Mouse (Mus musculus) adrenal gland, adult 18-20 months (tissue): ENCODE data around the gene Nr5a1. TPM values are rescaled to one million over a fixed set of nuclear protein-coding genes. Genes with fewer than 3 reads are reported as not detected.

Experiments used
- DNase-seq, 2 experiments: peaks; one replicate each; pipeline ENCODE4 v3.0.0; 2021 to 2022; ENCODE audit warnings: low spot score in 2 of 2
- total RNA-seq, 2 experiments: library from RNA; stranded (reverse); gene quantifications; 1 replicate in 1 of 2; 2 replicates in 1 of 2; pipeline ENCODE4 v1.2.3; 2021

Nr5a1 gene
- total RNA-seq, 2 experiments from 2014 or later, result 563 to 1,005 TPM

DNA sequence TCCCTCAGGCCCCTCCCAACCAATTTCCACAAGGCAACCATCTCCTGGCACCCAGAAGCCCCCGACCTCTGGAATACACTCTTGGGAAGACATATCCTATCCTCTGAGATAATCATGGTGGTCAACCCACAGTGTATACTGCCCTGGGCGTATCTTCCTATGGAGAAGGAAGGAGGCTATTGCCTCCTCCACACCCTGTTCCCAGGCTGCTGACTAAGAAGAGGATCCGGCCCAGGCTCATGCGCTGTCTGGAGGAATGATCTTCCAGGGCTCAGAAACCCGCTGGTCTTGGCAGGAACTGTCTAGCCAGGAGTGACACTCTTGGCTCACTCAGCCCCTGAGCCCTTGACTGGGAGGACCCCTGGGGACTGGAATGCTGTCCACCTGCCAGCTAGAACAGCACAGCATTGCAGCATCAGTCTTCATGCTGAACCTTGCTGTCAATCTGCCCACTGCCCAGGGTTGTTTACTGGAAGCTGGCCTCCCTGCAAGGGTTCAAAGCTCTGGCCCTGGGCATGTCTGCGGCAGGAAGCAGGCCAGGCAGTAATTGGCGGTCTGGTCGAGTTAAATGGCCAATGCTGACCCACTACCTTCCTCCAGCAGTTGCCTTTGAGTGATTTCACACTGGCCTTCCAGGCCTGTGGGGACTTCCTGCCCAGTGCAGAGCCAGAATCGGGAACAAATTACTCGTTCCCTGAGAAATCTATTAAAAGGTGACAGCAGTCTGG is 61.6 kb downstream of the Nr5a1 start:
- DNase-seq, result no peak

DNA sequence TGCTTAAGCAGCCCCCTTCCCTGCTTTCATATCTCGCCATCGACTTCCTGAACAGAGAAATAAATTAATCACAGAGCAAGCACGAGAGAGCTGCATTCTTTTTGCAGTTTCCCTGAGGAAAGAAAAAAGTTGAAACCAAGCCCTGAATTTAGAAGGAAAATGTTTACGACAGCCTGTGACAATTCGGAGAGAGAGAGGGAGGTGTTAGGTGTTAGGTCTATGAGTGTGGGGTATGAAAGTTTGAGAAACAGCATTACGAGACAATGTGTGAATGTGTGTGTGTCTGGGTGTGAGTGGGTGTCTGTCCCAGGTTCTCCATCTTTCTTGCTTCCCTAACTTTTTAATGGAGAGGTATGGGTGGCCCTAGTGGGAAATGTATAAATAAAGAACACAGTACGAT is 62.2 kb downstream of the Nr5a1 start:
- DNase-seq, result no peak

DNA sequence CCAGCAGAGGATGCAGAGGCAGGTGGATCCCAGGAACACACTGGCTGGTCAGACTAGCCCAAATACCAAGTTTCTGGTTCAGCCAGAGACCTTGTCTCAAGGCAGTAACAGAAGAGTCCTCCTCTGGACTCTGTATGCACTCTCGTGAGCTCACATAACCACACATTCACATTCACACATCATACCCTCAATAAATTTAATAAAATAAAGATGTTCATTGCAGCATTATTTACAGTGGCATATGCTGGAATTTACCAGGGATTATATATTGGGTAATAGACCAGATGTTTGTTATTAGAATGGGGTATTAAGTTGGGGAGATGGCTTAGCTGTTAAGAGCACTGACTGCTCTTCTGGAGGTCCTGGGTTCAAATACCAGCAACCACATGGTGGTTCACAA is 64.0 kb downstream of the Nr5a1 start:
- no peak for DNase-seq

DNA sequence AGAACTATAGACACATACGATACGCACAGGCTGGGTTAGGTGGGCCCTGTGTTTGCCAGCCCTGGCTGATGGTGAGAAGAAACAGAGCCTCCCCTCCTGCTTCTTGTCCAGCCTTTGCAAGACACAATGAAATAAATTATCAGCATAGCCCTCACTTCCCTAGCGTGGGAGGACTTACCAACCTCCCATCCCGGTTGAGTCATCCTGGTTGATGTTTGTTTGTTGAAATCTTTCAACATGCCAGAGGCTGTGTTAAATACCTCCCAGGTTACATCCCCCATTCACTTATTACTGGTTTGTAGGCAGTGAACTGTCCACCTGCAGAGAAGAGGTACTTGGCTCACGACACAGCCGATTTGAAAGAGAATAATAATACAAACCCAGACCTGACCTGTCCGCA is 66.7 kb downstream of the Nr5a1 start:
- no peak for DNase-seq

DNA sequence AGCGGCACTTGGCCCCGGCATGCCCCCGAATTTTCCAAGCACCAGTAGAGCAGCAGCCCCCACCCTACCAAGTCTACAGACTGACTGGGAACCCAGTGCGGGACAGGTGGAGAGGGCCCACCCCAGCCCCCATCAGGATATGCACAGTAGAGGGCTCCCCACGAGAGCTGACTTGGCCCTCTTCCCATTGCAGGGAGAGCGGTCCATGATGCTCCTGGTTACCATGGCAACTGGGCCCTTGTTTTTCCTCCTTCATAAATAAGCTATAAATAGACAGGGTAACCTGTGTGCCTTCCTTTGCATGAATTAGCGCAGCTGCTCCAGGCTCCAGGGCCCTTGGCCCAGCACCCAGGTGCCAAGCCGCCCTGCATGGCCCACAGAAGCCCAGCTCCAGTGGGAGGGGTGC is 67.1 kb downstream of the Nr5a1 start:
- DNase-seq, result no peak

DNA sequence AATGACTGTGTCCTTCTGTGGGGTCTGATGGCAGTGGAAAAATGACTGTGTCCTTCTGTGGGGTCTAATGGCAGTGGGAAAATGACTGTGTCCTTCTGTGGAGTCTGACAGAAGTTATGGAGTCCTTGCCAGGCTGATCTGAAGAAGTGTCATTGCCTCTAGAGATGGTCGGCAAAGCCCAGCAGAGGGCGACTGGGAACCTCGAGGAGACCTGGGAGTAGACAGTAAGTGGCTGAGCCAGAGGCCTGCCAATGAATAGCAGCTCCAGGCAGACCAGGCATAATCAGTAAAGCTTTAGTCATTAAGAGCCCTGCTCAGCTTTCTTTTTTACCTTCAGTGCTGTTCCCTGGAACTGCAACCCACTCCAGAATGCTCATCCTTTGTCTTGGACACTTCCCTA is 68.4 kb downstream of the Nr5a1 start:
- peak; percentile 64 to 68 for DNase-seq

DNA sequence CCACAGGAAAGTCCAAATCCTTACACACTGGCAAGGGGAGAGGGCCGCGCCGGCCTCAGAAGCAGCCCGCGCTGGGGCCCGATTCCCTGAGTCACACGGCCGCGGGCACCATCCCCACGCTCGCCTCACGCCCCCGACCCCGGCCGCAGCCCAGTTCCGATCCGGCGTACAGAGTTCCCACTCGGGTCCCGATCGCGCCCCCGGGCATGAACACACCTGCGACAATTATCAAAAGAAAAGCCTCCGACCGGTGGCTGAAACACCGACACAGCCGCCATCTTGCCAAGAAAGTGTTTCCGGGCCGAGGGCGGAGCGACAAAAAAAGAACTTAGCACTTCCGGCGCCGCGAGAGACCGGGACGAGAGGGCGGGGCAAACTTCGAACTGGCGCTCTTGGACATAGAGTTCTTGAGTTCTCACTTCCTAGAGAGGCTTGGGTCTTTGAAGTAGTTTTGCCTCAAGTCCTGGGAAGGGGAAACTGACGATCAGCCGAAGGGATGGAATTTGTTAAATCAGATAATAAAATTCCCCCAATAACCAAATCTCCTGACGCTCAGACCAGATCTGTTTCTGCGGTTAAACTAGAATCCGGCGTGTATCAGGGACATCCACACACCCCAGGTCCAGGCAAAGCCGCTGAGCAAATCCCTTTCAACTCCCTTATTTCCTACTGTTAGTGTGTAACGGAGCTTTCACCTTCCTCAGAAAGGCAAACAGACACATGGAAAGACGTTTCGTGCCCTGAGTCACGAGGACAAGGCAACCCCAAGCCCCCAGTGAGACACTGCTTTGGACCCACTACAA is 70.5 kb downstream of the Nr5a1 start, which contains the start of gene Psmb7:
Gene Psmb7, minus strand, starts transcription at position 463 of the 803 bp plus-strand sequence.
- DNase-seq, result peak; percentile 80 to 84

Other genes starting within 250 kb of the Nr5a1 start
- 10 to 100 TPM; 15.9 to 18.6 TPM for gene Nek6, start 202.9 kb downstream of the Nr5a1 start, total RNA-seq
- gene Psmb7, start 70.5 kb downstream of the Nr5a1 start, total RNA-seq, result 100 to 1,000 TPM; 278 to 331 TPM
- gene Nr6a1, start 213.1 kb upstream of the Nr5a1 start, total RNA-seq, result 1 to 10 TPM; 6.7 to 8.5 TPM
- gene Olfml2a, start 217.4 kb upstream of the Nr5a1 start, total RNA-seq, result 10 to 100 TPM in 1 of 2 experiments, 1 to 10 TPM in 1; 6.3 to 12.2 TPM